Mouse (Mus musculus) liver (tissue): ENCODE results near the gene Gnpnat1.
"Not testable (repeated sequence)": the region's sequence is repeated elsewhere in the genome, so short reads cannot be mapped to it uniquely, and the experiment has no call there.

Experiments
- DNase-seq: peaks from one replicate; pipeline ENCODE4 v3.0.0-alpha.2; 2020; ENCODE audit warnings: mixed read lengths

Gnpnat1 gene

GRCm38 (mm10) chr14:45404813-45405212, at the start of gene Gnpnat1:
Gene Gnpnat1, minus strand, starts transcription at chr14:45404913.
- DNase-seq: not testable (repeated sequence)

DNA sequence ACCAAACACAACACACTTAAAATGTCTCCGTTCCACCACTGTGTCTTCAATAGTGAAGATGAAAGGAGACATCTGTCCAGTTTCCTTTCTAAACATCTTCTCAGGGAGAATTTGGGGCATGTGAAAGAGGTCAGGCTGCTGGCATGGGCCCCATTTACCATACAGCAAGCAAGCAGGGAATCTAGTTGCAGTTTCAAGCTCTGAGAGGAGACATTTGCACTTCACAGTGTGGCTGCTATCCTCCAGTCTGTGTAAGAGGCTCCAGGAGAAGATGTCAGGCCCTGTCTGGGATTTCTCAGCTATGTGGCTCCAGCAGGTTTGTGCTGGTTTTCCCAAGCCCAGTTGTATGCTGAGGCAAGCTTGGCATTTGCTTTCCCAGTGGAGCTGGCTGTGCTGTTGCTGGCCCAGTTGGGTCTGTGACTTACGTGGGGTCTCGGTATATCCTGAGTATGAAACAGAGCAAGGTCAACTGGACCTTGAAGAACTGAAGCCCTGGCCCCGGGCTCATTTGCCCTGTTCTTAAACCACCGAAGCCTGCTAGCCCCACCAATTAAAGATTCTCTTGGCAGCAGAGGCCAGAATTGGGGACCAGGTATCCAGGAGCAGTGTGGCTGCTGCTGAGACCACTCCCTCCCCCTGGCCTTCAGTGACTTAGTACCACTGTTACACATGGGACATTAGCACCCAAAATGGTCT, 49.0 kb upstream of the Gnpnat1 start:
- DNase-seq: no peak

DNA sequence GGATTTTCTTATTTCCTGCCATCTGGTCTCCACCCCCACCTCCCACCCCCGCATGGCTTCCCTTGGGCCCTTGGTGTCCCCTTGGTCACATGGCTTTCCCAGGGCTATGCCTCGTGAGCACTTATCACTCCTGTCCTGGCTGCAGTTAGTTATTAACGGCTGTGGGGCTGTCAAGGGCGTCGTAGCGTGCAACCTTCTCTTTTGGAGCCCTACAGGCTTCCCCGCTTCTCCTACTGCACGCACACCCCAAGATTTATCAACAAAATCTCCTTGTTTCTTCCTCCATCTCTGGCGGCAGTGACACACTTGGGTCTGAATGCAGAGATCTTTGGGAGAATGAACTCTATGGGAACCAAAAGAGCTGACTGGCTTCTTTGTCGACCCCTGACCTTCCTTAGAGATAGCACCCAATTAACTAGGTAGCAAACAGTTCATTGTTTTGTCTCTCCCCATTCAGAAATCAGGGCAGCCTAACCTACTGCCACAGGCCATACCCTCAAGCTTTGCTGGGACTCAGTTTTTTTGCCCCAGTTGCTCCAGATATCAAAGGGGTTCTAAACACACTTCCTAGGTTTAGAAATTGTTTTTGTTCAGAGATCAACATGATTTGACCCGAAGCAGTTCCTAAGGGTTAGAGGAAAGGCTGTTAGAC, 48.3 kb upstream of the Gnpnat1 start:
- peak; percentile 60 for DNase-seq

DNA sequence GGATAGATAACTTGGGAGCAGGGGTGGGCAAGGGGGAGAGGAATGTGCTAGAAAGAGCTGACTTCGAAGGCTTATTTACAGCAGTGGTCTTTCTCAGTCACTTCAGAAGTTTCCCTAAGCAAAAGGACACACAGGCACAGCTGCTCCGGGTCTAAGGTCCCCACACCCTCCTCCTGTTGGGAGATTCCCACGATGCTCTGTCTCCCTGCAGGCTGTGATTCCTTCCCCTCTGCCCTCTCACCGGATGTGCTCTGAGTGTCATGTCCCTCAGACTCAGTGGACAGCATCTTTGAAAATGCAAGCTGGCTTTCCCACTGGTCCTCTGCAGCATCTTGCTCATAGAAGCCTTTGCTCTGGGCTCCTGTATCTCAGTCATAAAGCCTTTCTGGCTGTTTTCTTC, 47.4 kb upstream of the Gnpnat1 start:
- DNase-seq: no peak

GRCm38 (mm10) chr14:45451090-45451489, 46.4 kb upstream of the Gnpnat1 start:
- peak; percentile 48 for DNase-seq

GRCm38 (mm10) chr14:45446777-45447176, 42.1 kb upstream of the Gnpnat1 start:
- DNase-seq: no peak

DNA sequence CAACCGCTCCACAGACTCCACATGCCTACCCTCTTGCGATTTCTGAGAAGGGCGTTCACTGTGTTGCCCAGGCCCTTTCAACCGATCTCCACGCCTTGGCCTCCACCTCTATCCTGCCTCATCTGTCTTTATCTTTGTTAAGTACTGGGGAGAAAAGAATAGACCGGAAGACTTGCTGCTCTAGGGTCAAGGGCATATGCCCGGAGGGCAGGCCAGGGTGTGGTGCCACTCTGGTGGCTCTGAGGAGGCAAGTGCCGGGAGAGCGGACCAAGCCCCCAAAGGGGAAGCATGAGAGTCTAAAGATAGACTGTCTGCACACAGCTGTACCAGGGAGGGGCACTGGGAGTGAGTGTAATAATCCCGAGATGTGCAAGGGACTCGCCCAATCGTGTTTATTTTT, 40.7 kb upstream of the Gnpnat1 start:
- peak; percentile 54 for DNase-seq

- no peak for DNase-seq
Measured at GRCm38 (mm10) chr14:45444870-45445269, 40.2 kb upstream of the Gnpnat1 start.

- no peak for DNase-seq
Measured at GRCm38 (mm10) chr14:45442781-45443560, 38.3 kb upstream of the Gnpnat1 start.

- no peak for DNase-seq
Measured at GRCm38 (mm10) chr14:45441291-45441690, 36.6 kb upstream of the Gnpnat1 start.

DNA sequence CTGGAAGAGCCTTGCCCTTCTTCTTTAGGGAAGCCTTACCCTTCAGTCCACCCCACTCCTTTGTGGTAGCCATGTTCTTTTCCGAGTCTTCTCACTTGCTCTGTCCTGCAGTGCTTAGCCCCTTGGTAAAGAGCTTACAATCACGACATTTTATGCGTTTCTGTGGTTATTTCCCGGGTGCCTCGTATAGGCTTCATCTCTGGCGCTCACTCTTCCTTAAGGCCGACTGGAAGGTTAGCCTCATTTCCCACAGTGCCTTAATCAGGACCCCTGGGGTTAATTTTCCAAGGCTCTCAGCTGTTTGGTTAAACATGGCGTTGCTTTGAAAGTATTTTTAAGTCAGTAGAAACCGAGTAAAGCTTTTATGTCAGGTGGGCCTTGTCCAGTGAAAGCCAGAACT, 34.7 kb upstream of the Gnpnat1 start:
- no peak for DNase-seq

GRCm38 (mm10) chr14:45438931-45439275, 34.2 kb upstream of the Gnpnat1 start:
- no peak for DNase-seq

- DNase-seq: no peak
Measured at GRCm38 (mm10) chr14:45438250-45438930, 33.7 kb upstream of the Gnpnat1 start.

DNA sequence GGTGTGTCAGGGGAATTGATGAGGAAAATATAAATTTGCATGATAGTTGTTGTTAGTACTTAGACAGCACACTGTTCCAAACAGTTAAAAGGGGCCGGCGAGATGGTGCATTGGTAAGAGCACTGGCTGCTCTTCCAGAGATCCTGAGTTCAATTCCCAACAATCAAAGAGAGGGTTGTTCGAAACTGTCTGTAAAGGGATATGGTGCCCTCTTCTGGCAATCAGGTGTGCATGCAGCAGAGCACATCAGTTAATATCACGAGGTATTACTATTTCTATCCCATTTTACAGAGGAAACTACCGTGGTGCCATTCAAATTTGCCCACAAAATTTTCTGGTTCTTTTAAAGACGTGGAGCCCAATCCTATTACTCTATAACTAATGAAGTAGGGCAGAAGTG, 29.5 kb upstream of the Gnpnat1 start:
- DNase-seq: no peak

DNA sequence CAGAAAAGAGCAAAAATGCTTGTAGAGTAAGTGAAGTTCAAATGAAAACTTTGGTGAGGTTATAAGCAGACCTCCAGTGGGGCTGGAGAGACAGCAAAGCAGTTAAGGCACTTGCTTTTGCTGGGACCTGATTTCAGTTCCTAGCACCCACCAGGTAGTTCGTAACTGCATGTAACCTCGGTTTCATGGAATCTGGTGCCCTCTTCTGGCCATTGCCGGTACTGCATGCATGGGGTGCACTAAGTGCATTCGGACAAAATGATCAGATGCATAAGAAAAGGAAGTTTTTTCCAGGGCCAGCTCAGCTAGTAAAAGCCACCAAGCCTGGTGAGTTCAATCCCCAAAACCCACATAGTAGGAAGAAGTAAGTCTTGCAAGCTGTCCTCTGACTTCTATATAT, 27.3 kb upstream of the Gnpnat1 start:
- DNase-seq: no peak

GRCm38 (mm10) chr14:45430066-45430842, 25.5 kb upstream of the Gnpnat1 start:
- DNase-seq: no peak

- no peak for DNase-seq
Measured at GRCm38 (mm10) chr14:45423220-45423619, 18.5 kb upstream of the Gnpnat1 start.

GRCm38 (mm10) chr14:45422371-45422770, 17.7 kb upstream of the Gnpnat1 start:
- DNase-seq: no peak

- DNase-seq: no peak
Measured at GRCm38 (mm10) chr14:45419323-45419722, 14.6 kb upstream of the Gnpnat1 start.

GRCm38 (mm10) chr14:45418553-45418952, 13.8 kb upstream of the Gnpnat1 start:
- DNase-seq: no peak

- no peak for DNase-seq
Measured at GRCm38 (mm10) chr14:45416265-45416664, 11.6 kb upstream of the Gnpnat1 start.

- no peak for DNase-seq
Measured at GRCm38 (mm10) chr14:45403651-45404050, 1.1 kb downstream of the Gnpnat1 start.

DNA sequence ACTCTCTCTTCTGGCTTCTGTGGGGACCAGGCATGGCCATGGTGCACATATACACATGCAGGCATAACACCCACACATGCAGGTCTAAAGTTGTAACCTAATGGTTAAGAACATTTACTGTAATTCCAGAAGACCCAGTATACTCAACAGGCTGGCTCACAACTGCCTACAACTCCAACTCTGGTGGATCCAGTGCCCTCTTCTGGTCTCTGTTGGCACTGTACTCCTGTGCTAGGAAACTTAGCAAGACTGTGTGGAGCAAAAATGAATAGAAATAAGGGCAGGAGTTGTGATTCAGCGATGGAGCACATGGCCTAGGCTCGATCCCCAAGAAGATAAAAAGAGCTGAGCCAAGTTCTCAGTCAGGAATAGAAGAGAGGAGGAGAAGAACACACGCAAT, 4.9 kb downstream of the Gnpnat1 start:
- no peak for DNase-seq
